Mouse (Mus musculus) heart, postnatal 0 days (tissue): Measurements from ENCODE around the gene Ankrd50. TPM values are rescaled to one million over a fixed set of nuclear protein-coding genes. Genes with fewer than 3 reads are reported as not detected.

Experiments used
- ATAC-seq: fragments of 200-750 bp; cut with Nextera tagmentation; 2 replicates; pipeline ENCODE4 v1.8.0; 2017; ENCODE audit warnings: low read depth, moderate number of reproducible peaks, moderate library complexity; ENCODE audit not compliant: insufficient read depth
- DNase-seq: peaks from one replicate; pipeline ENCODE4 v3.0.0-alpha.2; 2016; ENCODE audit warnings: low spot score
- H3K27ac ChIP-seq: fragments of 300-500 bp; sonication (generic); 2 replicates; pipeline ENCODE4 v1.5.1; 2014; ENCODE audit warnings: low read depth, mild to moderate bottlenecking
- H3K27me3 ChIP-seq: fragments of 300-500 bp; sonication (generic); 2 replicates; pipeline ENCODE4 v1.6.1; 2014; ENCODE audit warnings: low read length, mixed read lengths; ENCODE audit not compliant: control insufficient read depth, insufficient read depth
- H3K36me3 ChIP-seq: fragments of 300-500 bp; sonication (generic); replicated peaks from 2 replicates; pipeline ENCODE4 v1.6.1; 2014; ENCODE audit warnings: low read length, mixed read lengths; ENCODE audit not compliant: control insufficient read depth, insufficient read depth
- H3K4me1 ChIP-seq: fragments of 300-500 bp; sonication (generic); 2 replicates; pipeline ENCODE4 v1.6.1; 2014; ENCODE audit warnings: antibody characterized with exemption; ENCODE audit not compliant: control insufficient read depth, insufficient read depth
- H3K4me2 ChIP-seq: fragments of 300-500 bp; sonication (generic); 2 replicates; pipeline ENCODE4 v1.6.1; 2014; ENCODE audit warnings: low read depth, mild to moderate bottlenecking, low read length, moderate library complexity
- H3K4me3 ChIP-seq: fragments of 300-500 bp; sonication (generic); 2 replicates; pipeline ENCODE4 v1.5.1; 2014; ENCODE audit warnings: low read depth, low read length
- H3K9ac ChIP-seq: fragments of 300-500 bp; sonication (generic); replicated peaks from 2 replicates; pipeline ENCODE4 v1.6.1; 2014; ENCODE audit warnings: low read depth, low read length, mixed read lengths
- H3K9me3 ChIP-seq: fragments of 300-500 bp; sonication (generic); replicated peaks from 2 replicates; pipeline ENCODE4 v1.6.1; 2016; ENCODE audit warnings: low read length; ENCODE audit not compliant: control insufficient read depth
- CTCF ChIP-seq: IDR thresholded peaks from 2 replicates; pipeline ENCODE4 v1.5.1; 2016; ENCODE audit warnings: antibody characterized with exemption, control low read depth, low read depth
- EP300 ChIP-seq: IDR thresholded peaks from 2 replicates; pipeline ENCODE4 v1.6.1; 2016; ENCODE audit warnings: antibody characterized with exemption, low read depth
- WGBS: fragments of 180-500 bp; shearing (Covaris S2); extraction: QIAGEN DNeasy Blood & Tissue Kit; methylation state at CpG from one replicate; pipeline ENCODE4 v1.1.7; 2014; 5-methylcytosine and 5-hydroxymethylcytosine counted together
- polyA plus RNA-seq: library from polyadenylated mRNA; unstranded; fragments of >200 nt; fragmentation: Nextera tagmentation; extraction: Ambion mirVana; gene quantifications from 2 replicates; pipeline ENCODE4 v1.2.1, GENCODE M21; 2015
- total RNA-seq: library from RNA; depleted of rRNA; stranded (reverse); fragments of >200 nt; gene quantifications from 2 replicates; pipeline ENCODE4 v1.2.3, GENCODE M21; 2014; ENCODE audit warnings: low replicate concordance

The Ankrd50 gene
- total and polyA plus RNA-seq, 2 experiments from 2014 or later, result 10.9 to 85.9 TPM

DNA sequence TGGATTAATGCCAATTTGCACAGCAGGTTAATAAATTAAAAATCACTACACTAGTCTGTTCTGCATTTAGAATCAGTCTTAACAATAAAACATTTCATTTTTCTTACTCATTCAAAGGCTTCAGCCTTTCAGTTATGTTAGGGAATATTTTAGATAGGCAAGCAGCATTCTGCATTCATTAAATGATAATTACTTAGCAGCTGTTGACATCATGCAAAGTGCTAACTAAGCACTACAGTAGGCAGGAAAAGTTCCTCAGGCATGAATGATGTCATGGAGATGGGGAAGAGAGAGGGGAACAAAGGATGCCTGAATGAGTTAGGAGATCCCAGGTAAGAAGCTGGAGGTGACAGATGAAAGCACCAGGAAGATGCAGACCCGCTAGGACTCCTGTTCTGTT, 6.7 kb downstream of the Ankrd50 start:
- ATAC-seq (no peak), DNase-seq (no peak)
- Histone ChIP-seq H3K36me3 (peaks cover 29% of the 10 kb centered on the region), H3K27ac (no peak overlapping the region), H3K27me3 (no peaks in the 10 kb centered on the region), H3K4me1 (peaks cover 43% of the 10 kb centered on the region), H3K9me3 (no peaks in the 10 kb centered on the region), H3K4me2 (no peak overlapping the region), H3K9ac (no peak overlapping the region), H3K4me3 (no peak overlapping the region)
- WGBS, result 82% methylated on average over 1 of the region's 1 CpGs
- TF ChIP-seq CTCF, result no peak
- no peak for TF ChIP-seq EP300

DNA sequence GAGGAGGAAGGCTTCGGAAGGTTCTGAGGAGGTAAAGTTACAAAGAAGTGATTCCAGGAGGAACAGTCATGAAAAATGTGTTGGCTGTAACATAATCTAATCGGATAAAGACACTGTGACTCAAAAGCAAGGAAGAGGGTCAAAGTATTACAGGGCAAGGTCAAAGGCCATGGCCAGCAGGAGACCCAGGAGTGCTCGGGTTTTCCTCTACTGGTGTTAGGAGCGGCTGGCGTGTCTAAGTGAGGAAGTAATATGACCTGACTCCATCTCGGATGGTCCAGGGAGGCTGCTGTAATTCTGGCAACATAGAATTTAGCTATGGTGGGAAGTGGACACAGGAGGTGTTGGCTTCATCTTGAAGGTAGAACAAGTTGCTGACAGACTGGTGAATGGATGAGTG, 9.1 kb downstream of the Ankrd50 start:
- no peak overlapping the region for H3K9ac ChIP-seq
- 64% methylated on average over 6 of the region's 6 CpGs for WGBS
- TF ChIP-seq CTCF (no peak), EP300 (no peak)
- H3K27me3 ChIP-seq, result no peaks in the 10 kb centered on the region
- H3K4me1 ChIP-seq, result peaks cover 32% of the 10 kb centered on the region
- no peak overlapping the region for H3K27ac ChIP-seq
- no peak overlapping the region for H3K4me3 ChIP-seq
- no peaks in the 10 kb centered on the region for H3K9me3 ChIP-seq
- DNase-seq (no peak), ATAC-seq (no peak)
- no peak overlapping the region for H3K4me2 ChIP-seq
- peaks cover 35% of the 10 kb centered on the region for H3K36me3 ChIP-seq

DNA sequence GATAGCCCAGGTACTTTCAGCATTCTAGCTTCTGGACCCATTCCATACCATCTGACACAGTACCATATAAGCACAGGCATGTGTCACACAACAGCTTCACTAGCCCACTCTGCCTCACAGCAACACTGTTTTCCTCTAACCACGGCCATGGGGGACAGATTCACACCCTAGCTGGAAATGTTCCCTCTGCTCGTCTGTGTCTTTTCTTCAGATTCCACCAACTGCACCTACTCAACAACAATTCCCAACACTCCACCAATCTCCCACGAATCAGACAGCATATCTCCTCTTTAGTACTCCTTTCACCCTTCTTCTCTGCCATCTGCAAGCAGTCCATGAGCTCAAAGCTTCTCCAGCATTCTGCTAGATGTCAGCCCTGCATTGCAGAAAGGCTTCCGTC, 11.5 kb downstream of the Ankrd50 start:
- Histone ChIP-seq H3K36me3 (peaks cover 28% of the 10 kb centered on the region), H3K9ac (no peak overlapping the region)

DNA sequence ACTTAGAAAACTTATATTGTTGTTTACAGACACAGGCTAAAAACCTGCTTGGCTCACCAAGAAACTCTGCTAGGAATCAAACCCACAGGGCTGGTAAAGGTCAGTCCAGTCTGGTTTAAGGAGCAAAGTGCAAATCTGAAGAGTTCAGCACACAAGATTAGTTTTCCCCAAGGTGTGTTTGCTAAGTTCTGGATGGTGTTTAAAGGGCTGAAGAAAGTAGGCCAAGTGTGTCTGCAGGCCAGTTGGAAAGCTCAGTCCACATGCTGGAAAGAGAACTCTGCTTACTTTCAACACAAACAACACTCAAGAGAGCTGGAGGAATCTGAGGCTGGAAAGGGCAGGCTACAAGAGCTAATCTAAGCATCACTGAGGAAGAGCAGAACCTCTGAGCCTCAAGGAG, 13.1 kb downstream of the Ankrd50 start:
- Histone ChIP-seq H3K36me3 (peaks cover 24% of the 10 kb centered on the region), H3K9ac (no peak overlapping the region), H3K27me3 (no peaks in the 10 kb centered on the region), H3K4me1 (0 out of 2 replicates have a peak, but pooled peaks cover 7% of the 10 kb centered on the region), H3K4me3 (no peak overlapping the region), H3K27ac (no peak overlapping the region), H3K9me3 (no peaks in the 10 kb centered on the region), H3K4me2 (no peak overlapping the region)
- DNase-seq (no peak), ATAC-seq (no peak)
- TF ChIP-seq CTCF (no peak), EP300 (no peak)

More for the DNA sequence above, 11.5 kb downstream of the Ankrd50 start:
- ATAC-seq, result no peak
- DNase-seq, result no peak
- Histone ChIP-seq H3K4me2 (no peak overlapping the region), H3K27ac (no peak overlapping the region), H3K4me1 (peaks cover 12% of the 10 kb centered on the region), H3K4me3 (no peak overlapping the region), H3K27me3 (no peaks in the 10 kb centered on the region), H3K9me3 (no peaks in the 10 kb centered on the region)
- 89% methylated on average over 4 of the region's 4 CpGs for WGBS
- TF ChIP-seq CTCF, result no peak
- no peak for TF ChIP-seq EP300

DNA sequence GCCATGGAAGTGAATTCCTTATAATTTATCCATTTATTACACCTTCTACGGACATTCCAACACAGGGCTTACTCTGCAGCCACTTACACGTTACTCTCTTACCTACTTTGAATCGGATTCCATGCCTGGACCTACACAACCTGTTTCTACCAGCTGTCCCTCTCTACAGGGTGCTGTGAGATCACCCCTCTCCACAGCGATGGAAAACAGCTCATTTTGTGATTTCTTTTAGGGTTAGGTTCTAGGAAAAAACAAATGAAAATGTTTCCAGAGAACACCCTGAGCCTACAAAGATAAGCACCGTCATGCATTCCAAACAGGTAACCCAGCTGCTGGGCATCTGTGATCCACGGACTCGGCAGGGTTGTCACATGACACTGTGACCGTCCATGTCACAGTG, 16.5 kb downstream of the Ankrd50 start:
- H3K4me3 ChIP-seq, result no peak overlapping the region
- ATAC-seq, result no peak
- H3K27me3 ChIP-seq, result no peaks in the 10 kb centered on the region
- TF ChIP-seq EP300, result no peak
- no peak overlapping the region for H3K4me2 ChIP-seq
- no peaks in the 10 kb centered on the region for H3K4me1 ChIP-seq
- H3K9ac ChIP-seq, result no peak overlapping the region
- WGBS, result 80% methylated on average over 8 of the region's 8 CpGs
- DNase-seq, result no peak
- no peak overlapping the region for H3K27ac ChIP-seq
- peaks cover 10% of the 10 kb centered on the region for H3K36me3 ChIP-seq
- no peaks in the 10 kb centered on the region for H3K9me3 ChIP-seq

DNA sequence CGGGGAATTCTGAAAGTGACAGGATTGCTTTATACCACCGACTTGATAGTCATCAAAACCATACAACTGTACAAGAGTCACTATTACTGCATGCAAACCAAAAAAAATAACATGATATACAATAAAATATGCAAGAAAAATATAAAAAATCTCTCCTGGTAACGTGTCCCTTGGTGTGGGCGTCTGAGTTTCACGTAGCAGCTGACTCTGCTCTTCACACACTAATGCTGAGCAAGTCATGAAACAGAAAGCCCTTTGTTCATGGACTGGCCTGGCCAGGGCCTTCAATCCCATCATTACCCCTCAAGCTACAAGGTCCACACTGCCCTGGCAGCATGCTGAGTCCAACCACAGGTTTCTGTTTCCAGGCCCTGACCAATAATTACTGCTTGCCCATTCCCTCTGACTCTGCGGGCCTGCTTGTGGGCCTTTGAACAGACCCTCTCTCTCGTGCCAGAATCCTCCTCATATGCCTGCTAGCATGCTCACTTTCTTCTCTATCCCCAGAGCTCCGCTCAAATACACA, 17.7 kb downstream of the Ankrd50 start:
- H3K4me1 ChIP-seq, result no peaks in the 10 kb centered on the region
- H3K36me3 ChIP-seq, result peaks cover 15% of the 10 kb centered on the region
- ATAC-seq (no peak), DNase-seq (no peak)
- no peaks in the 10 kb centered on the region for H3K9me3 ChIP-seq
- H3K4me3 ChIP-seq, result no peak overlapping the region
- no peaks in the 10 kb centered on the region for H3K27me3 ChIP-seq
- no peak overlapping the region for H3K4me2 ChIP-seq
- no peak overlapping the region for H3K9ac ChIP-seq
- H3K27ac ChIP-seq, result no peak overlapping the region
- TF ChIP-seq CTCF, result no peak
- no peak for TF ChIP-seq EP300
- WGBS, result 85% methylated on average over 8 of the region's 8 CpGs
